Mouse (Mus musculus) large intestine, adult 2 months (tissue): ENCODE measurements around the gene Eral1. TPM values are rescaled to one million over a fixed set of nuclear protein-coding genes. Genes with fewer than 3 reads are reported as not detected.

ENCODE experiments used
- DNase-seq: peaks from one replicate; pipeline ENCODE4 v3.0.0-alpha.2; 2012; ENCODE audit warnings: low read depth, low spot score
- WGBS: fragments of 180-500 bp; shearing (Covaris S2); methylation state at CpG from one replicate; pipeline ENCODE4 v1.1.7; 2018; 5-methylcytosine and 5-hydroxymethylcytosine counted together
- polyA plus RNA-seq: library from polyadenylated mRNA; depleted of rRNA; stranded (reverse); fragments of >200 nt; gene quantifications from 2 replicates; pipeline ENCODE4 v1.2.3, GENCODE M21; 2012

Eral1 gene
- polyA plus RNA-seq, 1 experiment = 27.3 TPM

- WGBS = under 1% methylated on average over 38 of the region's 38 CpGs
- DNase-seq = peak; percentile 57
Observed at GRCm38 (mm10) chr11:78094504-78095143, 14.4 kb upstream of the Eral1 start, which contains the start of gene Fam222b. Gene Fam222b, plus strand, starts transcription at chr11:78094660.

DNA sequence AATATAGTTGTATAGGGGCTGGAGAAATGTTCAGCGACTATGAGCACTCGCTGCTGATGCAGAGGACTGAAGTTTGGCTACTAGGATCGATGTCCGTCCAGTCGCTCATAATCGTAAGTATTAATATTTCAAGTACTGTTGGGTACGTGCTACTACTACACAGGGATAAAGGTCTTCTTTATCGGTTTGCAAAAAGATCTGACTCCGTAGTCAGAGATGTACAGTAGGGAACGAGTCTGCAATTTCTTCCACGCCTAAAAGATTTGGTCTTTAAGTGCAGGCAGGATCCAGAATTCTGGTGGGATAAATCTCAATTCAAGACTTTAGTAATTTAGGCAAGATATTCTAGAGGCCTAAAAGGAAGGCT is 13.9 kb upstream of the Eral1 start:
- DNase-seq = no peak

GRCm38 (mm10) chr11:78087756-78088281 is 7.6 kb upstream of the Eral1 start:
- 70% methylated on average over 5 of the region's 5 CpGs for WGBS
- DNase-seq = no peak

More for the DNA sequence above, 13.9 kb upstream of the Eral1 start:
- 38% methylated on average over 11 of the region's 11 CpGs for WGBS

DNA sequence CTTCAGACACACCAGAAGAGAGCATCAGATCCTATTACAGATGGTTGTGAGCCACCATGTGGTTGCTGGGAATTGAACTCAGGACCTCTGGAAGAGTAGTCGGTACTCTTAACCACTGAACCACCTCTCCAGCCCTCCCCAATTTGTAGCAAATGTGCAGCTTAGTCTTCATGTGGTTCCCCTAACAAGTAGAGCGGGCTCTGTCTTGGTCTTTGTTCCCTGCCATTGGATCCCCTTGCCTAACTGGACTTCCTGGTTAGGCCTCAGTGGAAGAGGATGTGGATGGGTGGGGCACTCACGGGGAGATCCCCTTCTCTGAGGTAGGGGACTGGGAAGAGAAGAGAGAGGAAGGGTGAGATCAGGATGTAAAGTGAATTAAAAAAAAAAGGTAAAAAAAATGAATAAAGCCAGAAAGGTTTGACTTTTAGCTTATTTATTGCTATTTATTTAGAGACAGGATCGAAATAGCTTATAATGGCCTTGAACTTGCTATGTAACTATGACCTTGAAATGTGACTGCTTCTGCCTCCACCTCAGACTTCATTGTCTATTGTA is 6.8 kb upstream of the Eral1 start:
- 61% methylated on average over 4 of the region's 4 CpGs for WGBS
- no peak for DNase-seq

- WGBS = 8% methylated on average over 1 of the region's 1 CpGs
- DNase-seq = no peak
Observed at GRCm38 (mm10) chr11:78083595-78083994, 3.4 kb upstream of the Eral1 start.

DNA sequence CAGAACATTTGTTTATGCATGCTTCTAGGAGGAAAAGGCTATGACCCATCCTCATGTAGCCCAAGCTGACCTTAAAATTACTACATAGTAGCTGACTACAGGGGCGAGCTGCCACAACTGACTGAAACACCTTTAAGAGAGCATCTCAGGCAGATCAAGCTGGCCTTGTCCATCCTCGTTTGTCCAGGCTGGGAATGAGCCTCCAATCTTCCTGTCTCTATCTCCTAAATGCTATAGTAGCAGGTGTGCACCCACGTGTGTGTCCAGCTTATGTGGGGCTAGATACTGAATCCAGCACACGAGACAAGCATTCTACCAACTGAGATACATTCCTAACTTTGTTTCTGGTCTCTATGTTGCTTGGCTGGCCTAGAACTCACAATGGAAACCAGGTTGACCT is 5.5 kb downstream of the Eral1 start:
- no peak for DNase-seq

DNA sequence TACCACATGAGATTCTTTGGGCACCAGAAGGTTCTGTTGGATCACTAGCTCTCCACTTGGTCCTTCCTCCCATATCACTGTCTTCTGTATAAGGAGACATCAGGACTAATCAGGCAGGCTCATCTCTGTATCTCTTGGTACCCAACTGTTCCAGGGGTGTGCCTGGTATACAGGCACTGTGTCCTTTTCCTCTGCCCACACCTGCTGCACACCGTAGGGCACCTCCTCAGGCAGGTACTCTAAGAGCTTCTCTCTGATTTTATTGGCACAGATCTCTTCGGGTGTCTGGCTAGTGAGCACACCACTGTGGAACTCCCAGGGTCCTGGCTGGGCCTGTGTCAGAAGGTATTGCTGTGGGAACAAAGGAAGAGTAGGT is 5.9 kb downstream of the Eral1 start:
- no peak for DNase-seq
- 87% methylated on average over 2 of the region's 2 CpGs for WGBS

More for the DNA sequence above, 5.5 kb downstream of the Eral1 start:
- WGBS = 89% methylated on average over 4 of the region's 4 CpGs

DNA sequence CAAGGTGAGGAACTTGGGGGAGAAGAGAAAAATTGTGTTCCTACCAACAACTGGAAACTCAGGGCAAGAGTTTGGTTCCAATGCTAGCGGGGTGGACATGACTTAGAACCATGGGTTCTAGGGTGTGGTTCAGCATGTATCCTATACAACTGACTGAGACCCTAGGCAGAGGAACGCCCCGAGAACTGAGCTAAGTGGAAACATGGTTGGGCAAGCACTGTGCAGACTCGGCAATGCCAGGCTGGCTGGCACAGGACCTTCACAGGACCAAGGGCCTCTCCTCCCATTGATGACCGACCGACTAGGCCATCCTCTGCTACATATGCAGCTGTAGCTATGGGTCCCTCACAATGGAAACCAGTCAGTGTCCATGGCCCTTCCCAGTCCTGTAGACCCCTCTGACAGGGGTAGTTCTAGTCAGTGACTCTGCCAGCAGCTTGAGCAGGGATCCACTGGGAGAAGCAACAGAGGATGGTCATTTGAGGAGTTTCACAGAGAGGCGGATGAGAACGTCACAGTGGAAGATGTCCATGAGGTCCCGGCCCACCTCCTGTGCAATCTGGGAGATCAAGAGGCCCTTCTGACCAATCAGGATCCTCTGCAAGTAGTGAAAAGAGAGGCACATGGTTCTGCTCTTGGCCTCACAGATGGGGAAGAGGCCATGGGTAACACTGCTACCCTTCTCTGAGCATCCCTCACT is 6.5 kb downstream of the Eral1 start:
- 92% methylated on average over 9 of the region's 9 CpGs for WGBS

DNA sequence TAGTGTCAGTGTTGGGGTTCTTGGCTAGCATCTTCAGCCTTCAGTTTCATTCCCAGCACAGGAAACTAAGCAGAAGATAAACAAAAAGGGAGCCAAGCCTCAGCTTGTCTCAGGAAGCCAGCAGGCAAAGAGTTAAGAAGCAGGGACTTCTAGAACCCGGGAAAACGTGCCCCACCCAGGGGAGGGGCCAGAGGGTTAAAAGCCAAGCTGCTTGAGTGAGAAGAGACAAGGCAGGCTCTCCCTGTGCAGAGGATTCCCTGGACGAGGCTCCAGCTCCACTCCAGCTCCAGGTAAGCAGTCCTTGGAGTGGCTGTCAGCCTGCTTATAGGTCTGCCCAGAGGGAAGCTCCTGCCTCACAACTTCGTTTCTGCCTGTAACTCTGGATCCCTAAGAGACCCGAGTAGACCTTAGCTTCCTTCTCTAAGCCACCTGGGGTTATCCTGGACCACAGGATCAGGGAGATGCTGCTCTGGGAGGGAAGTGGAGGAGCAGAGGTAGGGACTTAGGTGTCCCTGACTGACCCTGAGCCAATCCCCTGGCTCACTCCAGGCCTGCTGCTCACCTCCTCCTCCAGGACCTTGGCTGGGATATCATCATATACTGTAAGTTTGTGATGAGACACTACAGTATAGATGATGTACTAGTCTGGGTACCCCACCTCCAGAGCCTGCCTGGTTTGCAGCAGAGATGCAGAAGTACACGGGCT is 7.6 kb downstream of the Eral1 start:
- no peak for DNase-seq
- WGBS = 27% methylated on average over 6 of the region's 6 CpGs

More for the DNA sequence above, 6.5 kb downstream of the Eral1 start:
- DNase-seq = no peak

DNA sequence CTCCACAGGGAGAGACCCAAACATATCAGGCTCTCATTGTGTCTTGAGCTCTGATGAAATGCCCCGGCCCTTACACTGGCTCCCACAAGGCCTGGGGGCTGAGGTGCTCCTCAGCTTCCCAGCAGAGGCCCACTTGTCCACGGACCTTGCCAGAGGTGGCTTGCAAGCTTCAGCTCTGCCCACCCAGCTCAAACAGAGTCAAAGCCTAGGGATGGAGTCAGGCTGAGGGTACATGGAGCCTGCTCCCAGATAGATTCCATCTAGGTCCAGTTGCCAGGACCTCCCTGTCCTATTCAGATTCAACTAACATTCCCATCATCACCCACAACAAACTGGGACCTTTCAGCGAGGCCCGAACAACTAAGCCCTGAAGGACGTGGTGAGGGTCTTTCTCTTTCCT is 8.2 kb downstream of the Eral1 start:
- no peak for DNase-seq
- WGBS = 86% methylated on average over 5 of the region's 5 CpGs

GRCm38 (mm10) chr11:78069646-78070045 is 10.5 kb downstream of the Eral1 start:
- DNase-seq = no peak
- 85% methylated on average over 6 of the region's 6 CpGs for WGBS

- DNase-seq = no peak
- WGBS = 78% methylated on average over 5 of the region's 5 CpGs
Observed at GRCm38 (mm10) chr11:78069130-78069529, 11.1 kb downstream of the Eral1 start.

DNA sequence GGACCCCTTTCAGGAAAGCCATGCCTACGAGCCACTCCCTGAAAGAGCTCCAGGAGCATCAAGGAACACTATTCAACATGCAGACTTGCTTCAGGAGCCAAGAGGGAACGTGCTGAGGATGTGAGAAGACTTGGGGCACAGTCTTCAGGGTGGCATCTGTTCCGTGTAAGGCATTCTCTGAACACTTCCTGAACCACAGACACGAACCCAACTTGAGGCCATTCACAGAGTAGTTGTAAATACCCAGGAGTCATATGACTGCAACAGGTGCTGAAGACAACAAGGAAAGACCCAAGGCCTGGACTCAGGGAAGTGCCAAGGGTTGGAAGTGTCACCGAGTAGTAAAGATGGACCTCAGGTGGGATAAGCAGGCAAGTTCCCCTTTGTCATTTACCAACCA is 12.6 kb downstream of the Eral1 start:
- 38% methylated on average over 5 of the region's 5 CpGs for whole genome bisulfite sequencing

GRCm38 (mm10) chr11:78066641-78067040 is 13.5 kb downstream of the Eral1 start:
- 77% methylated on average over 2 of the region's 2 CpGs for WGBS
- DNase-seq = no peak

More for the DNA sequence above, 12.6 kb downstream of the Eral1 start:
- DNase-seq = no peak

DNA sequence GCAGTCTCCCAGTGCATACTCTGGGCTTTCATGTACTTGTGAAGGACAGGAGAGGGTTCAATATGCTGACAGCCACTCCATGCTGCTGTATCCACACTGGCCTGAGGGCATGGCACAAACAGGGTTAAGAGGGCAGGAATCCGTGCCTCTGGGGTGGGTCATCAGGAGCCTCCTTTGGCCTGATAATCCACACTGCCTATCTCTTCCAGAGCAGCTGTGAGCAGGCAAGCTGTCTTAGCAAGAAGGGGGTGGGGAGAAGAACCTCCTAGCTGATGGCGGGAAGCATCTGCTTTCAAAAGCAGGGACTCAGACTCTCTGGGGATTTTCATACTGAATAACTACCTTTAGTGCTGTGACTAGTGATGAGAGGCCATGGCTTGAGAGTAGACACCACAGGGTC is 14.3 kb downstream of the Eral1 start:
- no peak for DNase-seq
- WGBS = 45% methylated on average over 2 of the region's 2 CpGs

GRCm38 (mm10) chr11:78062563-78062962 is 17.6 kb downstream of the Eral1 start:
- WGBS = 76% methylated on average over 1 of the region's 1 CpGs
- DNase-seq = no peak

- DNase-seq = no peak
- 29% methylated on average over 9 of the region's 9 CpGs for WGBS
Observed at GRCm38 (mm10) chr11:78059833-78060757, 20.1 kb downstream of the Eral1 start.

DNA sequence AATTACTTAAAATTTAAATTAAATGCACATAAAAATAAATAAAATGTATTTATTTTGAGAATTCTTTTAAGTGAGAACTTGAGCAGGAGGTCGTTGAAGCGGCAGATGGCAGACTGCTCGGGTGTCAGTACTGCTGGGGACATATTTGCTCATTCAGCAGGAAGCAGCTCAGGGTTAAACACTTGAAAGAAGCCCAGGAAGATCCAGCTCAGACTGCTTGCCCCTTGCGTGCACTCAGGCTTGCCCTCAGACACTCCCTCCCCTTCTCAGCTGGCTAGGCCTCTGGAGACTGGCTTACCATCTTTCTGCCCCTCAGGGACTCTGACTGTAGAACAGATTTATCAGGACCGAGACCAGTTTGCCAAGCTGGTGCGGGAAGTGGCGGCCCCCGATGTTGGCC is 23.2 kb downstream of the Eral1 start:
- no peak for DNase-seq
- 82% methylated on average over 8 of the region's 8 CpGs for WGBS

DNA sequence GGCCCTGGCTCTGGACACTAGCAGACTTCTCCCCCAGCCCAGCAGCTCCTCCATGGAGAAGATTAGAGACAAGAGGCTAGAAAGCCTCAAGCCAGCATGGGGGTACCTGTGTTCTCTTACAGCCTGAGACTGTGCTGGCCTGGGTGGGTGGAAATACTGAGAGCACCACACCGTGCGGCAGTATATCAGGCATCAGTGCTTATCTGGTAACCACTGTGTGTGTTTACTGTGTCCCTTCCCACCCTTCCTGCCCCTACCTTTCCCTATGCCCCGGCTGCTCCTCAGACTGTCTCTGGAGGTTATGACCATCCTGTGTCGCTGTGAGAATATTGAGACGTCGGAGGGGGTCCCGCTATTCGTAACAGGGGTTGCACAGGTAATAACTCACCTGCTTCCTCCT is 27.1 kb downstream of the Eral1 start:
- WGBS = 90% methylated on average over 8 of the region's 8 CpGs

More for the DNA sequence above, 27.1 kb downstream of the Eral1 start:
- no peak for DNase-seq
